Mouse (Mus musculus) heart, embryonic 12.5 days (tissue): Measurements from ENCODE around the gene Slc16a4. TPM values are rescaled to one million over a fixed set of nuclear protein-coding genes. Genes with fewer than 3 reads are reported as not detected.
"Not testable (repeated sequence)": the region's sequence is repeated elsewhere in the genome, so short reads cannot be mapped to it uniquely, and the experiment has no call there.

Experiments
- ATAC-seq: fragments of 200-750 bp; cut with Nextera tagmentation; 2 replicates; pipeline ENCODE4 v1.8.0; 2017; ENCODE audit warnings: moderate TSS enrichment, moderate library complexity; ENCODE audit not compliant: insufficient number of reproducible peaks, low FRiP score
- H3K27ac ChIP-seq: fragments of 300-500 bp; sonication (generic); 2 replicates; pipeline ENCODE4 v1.5.1; 2016; ENCODE audit warnings: mild to moderate bottlenecking, moderate library complexity; ENCODE audit not compliant: poor library complexity, severe bottlenecking
- H3K27me3 ChIP-seq: fragments of 300-500 bp; sonication (generic); replicated peaks from 2 replicates; pipeline ENCODE4 v1.6.1; 2016; ENCODE audit warnings: mild to moderate bottlenecking, moderate library complexity
- H3K36me3 ChIP-seq: fragments of 300-500 bp; sonication (generic); 2 replicates; pipeline ENCODE4 v1.6.1; 2016; ENCODE audit warnings: mild to moderate bottlenecking, moderate library complexity
- H3K4me1 ChIP-seq: fragments of 300-500 bp; sonication (generic); replicated peaks from 2 replicates; pipeline ENCODE4 v1.6.1; 2016; ENCODE audit warnings: mild to moderate bottlenecking
- H3K4me2 ChIP-seq: fragments of 300-500 bp; sonication (generic); 2 replicates; pipeline ENCODE4 v1.6.1; 2016; ENCODE audit warnings: mild to moderate bottlenecking, moderate library complexity
- H3K4me3 ChIP-seq: fragments of 300-500 bp; sonication (generic); 2 replicates; pipeline ENCODE4 v1.5.1; 2016; ENCODE audit warnings: mild to moderate bottlenecking
- H3K9ac ChIP-seq: fragments of 300-500 bp; sonication (generic); 2 replicates; pipeline ENCODE4 v1.6.1; 2016; ENCODE audit warnings: mild to moderate bottlenecking, moderate library complexity
- H3K9me3 ChIP-seq: fragments of 300-500 bp; sonication (generic); replicated peaks from 2 replicates; pipeline ENCODE4 v1.6.1; 2016; ENCODE audit warnings: mild to moderate bottlenecking, moderate library complexity
- WGBS: fragments of 180-500 bp; shearing (Covaris S2); methylation state at CpG from one replicate; pipeline ENCODE4 v1.1.7; 2016; 5-methylcytosine and 5-hydroxymethylcytosine counted together
- polyA plus RNA-seq: library from polyadenylated mRNA; unstranded; fragments of >200 nt; fragmentation: Nextera tagmentation; extraction: Ambion mirVana; gene quantifications from 2 replicates; pipeline ENCODE4 v1.2.1, GENCODE M21; 2016

Gene Slc16a4
- polyA plus RNA-seq, 1 experiment from 2014 or later = 2.6 TPM

GRCm38 (mm10) chr3:107296917-107297316 is 5.9 kb downstream of the Slc16a4 start:
- WGBS = 71% methylated on average over 4 of the region's 4 CpGs
- ATAC-seq = not testable (repeated sequence)

DNA sequence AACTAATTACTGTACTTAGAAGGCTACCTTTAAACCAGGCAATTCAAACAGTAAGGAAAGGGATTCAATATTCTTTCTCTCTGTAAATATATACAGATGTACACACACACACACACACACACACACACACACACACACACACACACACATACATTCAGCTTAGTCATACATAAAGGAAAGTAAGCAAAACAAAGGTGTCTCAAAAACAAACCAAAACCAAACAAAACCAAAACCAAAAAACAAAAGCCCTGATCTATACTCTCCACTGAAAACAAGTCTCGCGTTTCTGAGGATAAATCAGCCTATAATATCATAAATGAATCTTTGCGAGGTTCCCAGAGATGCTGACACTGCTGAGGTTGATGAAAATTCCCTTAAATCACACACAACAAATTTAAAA is 26.3 kb downstream of the Slc16a4 start:
- Histone ChIP-seq H3K4me2 (no peak overlapping the region), H3K9me3 (no peaks in the 10 kb centered on the region), H3K9ac (no peak overlapping the region), H3K4me1 (0 out of 2 replicates have a peak, but pooled peaks cover 2% of the 10 kb centered on the region), H3K36me3 (peaks cover 20% of the 10 kb centered on the region), H3K4me3 (no peak overlapping the region), H3K27ac (no peak overlapping the region), H3K27me3 (no peaks in the 10 kb centered on the region)
- 90% methylated on average over 3 of the region's 3 CpGs for WGBS
- ATAC-seq = no peak

More at GRCm38 (mm10) chr3:107296917-107297316, 5.9 kb downstream of the Slc16a4 start:
- not testable (repeated sequence) for H3K4me1 ChIP-seq, H3K27ac ChIP-seq, H3K9ac ChIP-seq, H3K27me3 ChIP-seq, H3K9me3 ChIP-seq, H3K4me3 ChIP-seq, H3K4me2 ChIP-seq
- H3K36me3 ChIP-seq = peaks cover 15% of the 10 kb centered on the region

GRCm38 (mm10) chr3:107321141-107321540 is 30.1 kb downstream of the Slc16a4 start:
- peaks cover 39% of the 10 kb centered on the region for H3K36me3 ChIP-seq
- WGBS = 92% methylated on average over 2 of the region's 2 CpGs
- no peak for ATAC-seq
- H3K4me2 ChIP-seq = no peak overlapping the region
- H3K4me1 ChIP-seq = peaks cover 17% of the 10 kb centered on the region
- no peak overlapping the region for H3K27ac ChIP-seq
- no peak overlapping the region; the same call in 1 of the 2 replicates for H3K9ac ChIP-seq
- no peaks in the 10 kb centered on the region for H3K9me3 ChIP-seq
- H3K27me3 ChIP-seq = no peaks in the 10 kb centered on the region
- H3K4me3 ChIP-seq = no peak overlapping the region

DNA sequence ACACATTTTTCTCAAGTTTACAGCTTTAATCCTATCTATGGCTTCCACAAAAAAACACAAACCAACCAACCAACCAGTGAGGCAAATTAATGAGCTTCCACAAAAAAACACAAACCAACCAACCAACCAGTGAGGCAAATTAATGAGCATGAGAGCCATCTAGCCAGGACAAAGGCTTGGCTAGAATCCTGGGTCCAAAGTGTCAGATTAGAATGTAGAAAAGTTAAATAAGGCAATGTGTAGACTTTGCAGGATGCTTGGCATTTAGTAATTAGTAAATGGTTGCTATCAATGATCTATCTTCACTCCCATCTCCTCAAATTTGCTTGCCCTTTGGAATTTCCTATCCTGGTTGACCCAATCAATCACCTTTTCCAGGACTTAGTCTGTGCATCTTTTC is 30.7 kb downstream of the Slc16a4 start:
- Histone ChIP-seq H3K9ac (no peak overlapping the region), H3K9me3 (no peaks in the 10 kb centered on the region), H3K4me3 (no peak overlapping the region), H3K4me2 (no peak overlapping the region), H3K4me1 (peaks cover 17% of the 10 kb centered on the region), H3K36me3 (peaks cover 39% of the 10 kb centered on the region), H3K27ac (no peak overlapping the region), H3K27me3 (no peaks in the 10 kb centered on the region)
- no peak for ATAC-seq

- no peak overlapping the region for H3K4me3 ChIP-seq
- 98% methylated on average over 1 of the region's 1 CpGs for WGBS
- H3K36me3 ChIP-seq = peaks cover 49% of the 10 kb centered on the region
- no peaks in the 10 kb centered on the region for H3K27me3 ChIP-seq
- no peaks in the 10 kb centered on the region for H3K9me3 ChIP-seq
- no peak overlapping the region for H3K4me2 ChIP-seq
- no peak for ATAC-seq
- H3K27ac ChIP-seq = no peak overlapping the region
- H3K9ac ChIP-seq = no peak overlapping the region
- H3K4me1 ChIP-seq = peaks cover 30% of the 10 kb centered on the region
Observed at GRCm38 (mm10) chr3:107326442-107326841, 35.4 kb downstream of the Slc16a4 start.

- H3K4me3 ChIP-seq = peak overlapping the region; percentile 94
- H3K9me3 ChIP-seq = no peaks in the 10 kb centered on the region
- H3K27me3 ChIP-seq = no peaks in the 10 kb centered on the region
- H3K9ac ChIP-seq = peak overlapping the region; percentile 94
- no peak overlapping the region for H3K27ac ChIP-seq
- H3K4me2 ChIP-seq = peak overlapping the region; percentile 97
- WGBS = 61% methylated on average over 28 of the region's 28 CpGs
- H3K36me3 ChIP-seq = peaks cover 22% of the 10 kb centered on the region
- no peak for ATAC-seq
- H3K4me1 ChIP-seq = peaks cover 23% of the 10 kb centered on the region
Observed at GRCm38 (mm10) chr3:107330503-107331424, 39.7 kb downstream of the Slc16a4 start.

- Histone ChIP-seq H3K4me3 (peak overlapping the region; percentile 94), H3K27me3 (no peaks in the 10 kb centered on the region), H3K4me1 (peaks cover 20% of the 10 kb centered on the region), H3K36me3 (peaks cover 18% of the 10 kb centered on the region), H3K9ac (peak overlapping the region; percentile 94), H3K9me3 (no peaks in the 10 kb centered on the region), H3K4me2 (peak overlapping the region; percentile 97), H3K27ac (peak overlapping the region; percentile 97)
- no peak for ATAC-seq
- WGBS = 19% methylated on average over 17 of the region's 17 CpGs
Observed at GRCm38 (mm10) chr3:107331746-107332126, 40.7 kb downstream of the Slc16a4 start.

GRCm38 (mm10) chr3:107332127-107332959 is 41.3 kb downstream of the Slc16a4 start:
- H3K36me3 ChIP-seq = peaks cover 18% of the 10 kb centered on the region
- WGBS = under 1% methylated on average over 75 of the region's 75 CpGs
- peak overlapping the region; percentile 97 for H3K4me2 ChIP-seq
- peak overlapping the region; percentile 94 for H3K9ac ChIP-seq
- H3K9me3 ChIP-seq = no peaks in the 10 kb centered on the region
- ATAC-seq = no peak
- H3K27me3 ChIP-seq = no peaks in the 10 kb centered on the region
- peaks cover 20% of the 10 kb centered on the region for H3K4me1 ChIP-seq
- peak overlapping the region; percentile 94 for H3K4me3 ChIP-seq
- H3K27ac ChIP-seq = peak overlapping the region; percentile 97

DNA sequence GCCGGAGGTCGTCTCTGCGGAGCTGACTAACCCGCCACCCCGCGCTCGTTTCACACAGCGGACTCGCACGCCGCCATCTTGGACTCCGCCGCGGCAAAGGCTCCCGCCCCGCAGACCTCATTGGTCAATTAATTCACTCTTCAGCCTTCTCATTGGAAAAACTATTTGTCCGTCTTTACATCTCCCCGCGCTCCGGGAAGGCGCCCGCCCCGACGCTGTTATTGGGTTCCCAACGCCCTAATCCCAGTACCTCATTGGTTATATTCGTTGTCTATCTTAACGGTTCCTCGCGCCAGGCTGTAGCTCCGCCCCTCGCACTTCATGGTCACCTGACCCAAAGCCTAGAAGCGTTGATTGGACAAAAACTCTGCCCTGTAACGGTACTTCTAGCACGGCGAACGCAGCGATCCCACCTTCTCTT is 41.9 kb downstream of the Slc16a4 start:
- Histone ChIP-seq H3K9me3 (no peaks in the 10 kb centered on the region), H3K4me2 (peak overlapping the region; percentile 97), H3K27me3 (no peaks in the 10 kb centered on the region), H3K4me1 (peaks cover 20% of the 10 kb centered on the region), H3K36me3 (peaks cover 14% of the 10 kb centered on the region), H3K4me3 (peak overlapping the region; percentile 94), H3K27ac (peak overlapping the region; percentile 100), H3K9ac (peak overlapping the region; percentile 94)
- under 1% methylated on average over 37 of the region's 37 CpGs for WGBS
- ATAC-seq = peak; percentile 94

DNA sequence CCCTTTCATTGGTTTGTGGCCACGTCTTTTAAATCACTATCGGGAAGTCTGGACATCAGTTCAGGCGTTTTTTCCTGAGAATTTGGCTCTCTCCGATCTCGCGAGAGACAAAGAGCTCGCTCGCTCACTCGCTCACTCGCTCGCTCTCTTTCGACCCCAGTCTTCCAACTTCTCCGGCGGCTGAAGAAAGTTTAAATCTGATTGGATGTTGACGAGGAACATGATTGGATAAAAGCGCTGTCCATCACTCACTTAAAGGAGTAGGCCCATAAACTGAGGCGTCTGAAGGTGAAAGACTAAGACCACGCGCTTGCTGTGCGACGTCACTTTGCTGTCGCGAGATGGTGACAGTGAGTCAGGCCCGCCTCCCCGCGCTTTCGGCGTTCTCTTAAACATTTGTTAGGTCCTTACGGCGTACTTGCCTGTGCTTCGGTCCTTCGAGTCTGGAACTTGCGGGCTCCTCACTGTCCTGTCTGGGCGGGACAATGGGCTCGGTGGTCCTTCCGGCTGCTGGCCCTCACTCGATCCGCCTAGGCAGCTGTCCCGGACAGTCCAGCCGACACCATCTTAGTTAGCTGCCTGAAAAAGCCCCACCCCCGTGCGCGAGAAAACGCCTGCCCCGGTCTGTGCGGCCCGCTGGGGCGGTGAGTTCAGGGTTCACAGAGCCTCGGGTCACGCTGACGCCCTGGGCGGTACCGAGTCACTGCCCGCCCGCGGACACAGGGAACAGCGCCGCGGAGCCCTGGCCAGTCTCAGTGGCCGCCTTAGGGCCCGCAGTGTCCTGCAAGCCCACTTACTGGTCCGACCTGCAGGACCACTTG is 42.6 kb downstream of the Slc16a4 start, which contains the start of gene Rbm15:
Gene Rbm15, minus strand, starts transcription at position 293 of the 821 bp plus-strand sequence.
- Histone ChIP-seq H3K27ac (peak within 1 kb of the TSS; percentile 100), H3K27me3 (no peaks in the 10 kb centered on the region), H3K4me2 (peak within 1 kb of the TSS; percentile 97), H3K9ac (peak within 1 kb of the TSS; percentile 94), H3K36me3 (peaks cover 14% of the 10 kb centered on the region), H3K9me3 (no peaks in the 10 kb centered on the region), H3K4me3 (peak within 1 kb of the TSS; percentile 94), H3K4me1 (peaks cover 20% of the 10 kb centered on the region)
- ATAC-seq = peak; percentile 94
- under 1% methylated on average over 62 of the region's 62 CpGs for WGBS
